Mouse (Mus musculus) gastrocnemius, postnatal 10 days (tissue): Measurements from ENCODE around the gene Fam166a. TPM values are rescaled to one million over a fixed set of nuclear protein-coding genes. Genes with fewer than 3 reads are reported as not detected.

Source experiments
- total RNA-seq, 2 experiments: library from RNA; stranded (reverse); gene quantifications; 2 replicates each; pipeline ENCODE4 v1.2.3; 2021

The Fam166a gene
- total RNA-seq, 2 experiments from 2014 or later, result not detected

Other genes with a start within 250 kb of the Fam166a start
- gene Mrpl41, start 243.6 kb upstream of the Fam166a start, total RNA-seq, result 10 to 100 TPM; 47.5 to 53.0 TPM
- 10 to 100 TPM; 18.0 to 19.3 TPM for gene Pnpla7, start 242.7 kb upstream of the Fam166a start, total RNA-seq
- 10 to 100 TPM; 25.8 to 36.1 TPM for gene Nsmf, start 164.4 kb upstream of the Fam166a start, total RNA-seq
- gene Entpd8, start 138.4 kb upstream of the Fam166a start, total RNA-seq, result not detected
- gene Noxa1, start 123.6 kb upstream of the Fam166a start, total RNA-seq, result not detected
- gene Nrarp, start 38.0 kb upstream of the Fam166a start, total RNA-seq, result 10 to 100 TPM; 14.9 to 17.4 TPM
- 1 to 10 TPM; 1.9 to 2.9 TPM for gene Tor4a, start 21.9 kb upstream of the Fam166a start, total RNA-seq
- gene Nelfb, start 7.3 kb upstream of the Fam166a start, total RNA-seq, result 10 to 100 TPM; 31.1 to 40.5 TPM
- not detected for gene Stpg3, start 4.1 kb upstream of the Fam166a start, total RNA-seq
- gene Tubb4b, start 6.0 kb downstream of the Fam166a start, total RNA-seq, result 100 to 1,000 TPM; 470 to 500 TPM
- gene Slc34a3, start 15.6 kb downstream of the Fam166a start, total RNA-seq, result not detected
- not detected for gene Rnf224, start 18.0 kb downstream of the Fam166a start, total RNA-seq
- gene Rnf208, start 23.5 kb downstream of the Fam166a start, total RNA-seq, result 1 to 10 TPM; 1.9 to 2.2 TPM
- gene Cysrt1, start 23.7 kb downstream of the Fam166a start, total RNA-seq, result not detected
- gene AL732309.1, start 28.1 kb downstream of the Fam166a start, total RNA-seq, result 1 to 10 TPM; 1.3 to 1.4 TPM
- 10 to 100 TPM; 14.9 to 16.0 TPM for gene Tmem203, start 36.7 kb downstream of the Fam166a start, total RNA-seq
- 1 to 10 TPM; 4.7 to 6.8 TPM for gene Tprn, start 43.9 kb downstream of the Fam166a start, total RNA-seq
- gene Ssna1, start 53.7 kb downstream of the Fam166a start, total RNA-seq, result 10 to 100 TPM; 39.5 to 40.3 TPM
- 10 to 100 TPM; 35.2 to 52.2 TPM for gene Anapc2, start 53.7 kb downstream of the Fam166a start, total RNA-seq
- not detected for gene Tmem210, start 69.4 kb downstream of the Fam166a start, total RNA-seq
- gene Lrrc26, start 71.2 kb downstream of the Fam166a start, total RNA-seq, result under 1 TPM in 1 of 2 experiments, not detected in 1; 0.26 TPM
- gene Grin1, start 100.4 kb downstream of the Fam166a start, total RNA-seq, result under 1 TPM; 0.47 to 0.63 TPM
- gene Man1b1, start 113.6 kb downstream of the Fam166a start, total RNA-seq, result 10 to 100 TPM; 21.0 to 25.2 TPM
- gene Dpp7, start 137.6 kb downstream of the Fam166a start, total RNA-seq, result 1 to 10 TPM; 7.9 to 9.5 TPM
- 1 to 10 TPM; 9.0 to 9.8 TPM for gene Uap1l1, start 146.9 kb downstream of the Fam166a start, total RNA-seq
- 1 to 10 TPM; 2.1 to 3.7 TPM for gene Sapcd2, start 153.6 kb downstream of the Fam166a start, total RNA-seq
- gene Entpd2, start 177.1 kb downstream of the Fam166a start, total RNA-seq, result 10 to 100 TPM; 29.9 to 30.5 TPM
- gene Npdc1, start 180.6 kb downstream of the Fam166a start, total RNA-seq, result 10 to 100 TPM; 25.2 to 37.3 TPM
- gene Fut7, start 204.5 kb downstream of the Fam166a start, total RNA-seq, result not detected
- gene Abca2, start 210.0 kb downstream of the Fam166a start, total RNA-seq, result 10 to 100 TPM; 10.4 to 14.1 TPM
- under 1 TPM in 1 of 2 experiments, not detected in 1; 0.52 TPM for gene Clic3, start 238.1 kb downstream of the Fam166a start, total RNA-seq
- gene Paxx, start 242.3 kb downstream of the Fam166a start, total RNA-seq, result 10 to 100 TPM; 23.5 to 25.2 TPM